Mouse (Mus musculus): ENCODE data around the gene Glrx5. TPM values are rescaled to one million over a fixed set of nuclear protein-coding genes. Genes with fewer than 3 reads are reported as not detected.

Glrx5 gene
- 184 and 190 TPM in 2 replicates for polyA plus RNA-seq (2015; fragmentation: Nextera tagmentation; extraction: Ambion mirVana)

DNA sequence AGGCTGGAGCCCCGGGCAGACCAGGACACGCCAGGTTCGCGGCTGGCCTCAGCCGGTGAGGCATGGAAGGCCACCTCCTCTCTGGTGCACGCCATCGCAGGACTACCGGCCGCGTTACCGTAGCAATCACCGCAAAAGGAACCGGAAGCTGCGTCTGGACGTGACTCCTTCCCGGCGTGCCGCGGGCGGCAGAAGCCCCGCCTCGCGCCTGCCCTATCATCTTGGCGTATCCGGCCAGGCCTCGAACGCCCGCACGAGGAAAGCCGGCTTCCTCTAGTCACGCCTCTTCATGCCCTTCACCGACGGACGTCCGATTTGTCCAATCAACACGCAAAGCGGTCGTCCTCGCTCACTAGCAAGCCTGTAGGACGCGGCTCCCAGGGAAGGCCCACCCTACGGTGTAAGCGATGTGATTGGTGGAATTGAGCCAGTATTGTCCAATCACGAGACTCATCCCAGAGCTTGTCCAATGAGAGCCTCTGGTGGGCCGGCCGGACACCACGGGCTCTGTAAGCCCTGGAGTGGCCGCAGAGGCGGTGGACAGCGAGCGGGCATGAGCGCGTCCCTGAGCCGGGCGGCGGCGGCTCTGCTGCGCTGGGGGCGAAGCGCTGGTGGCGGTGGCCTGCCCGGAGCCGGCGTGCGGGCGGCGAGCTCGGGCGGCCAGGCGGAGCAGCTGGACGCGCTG lies at the start of gene Glrx5:
Gene Glrx5, plus strand, starts transcription at position 542 of the 685 bp plus-strand sequence.
- Histone ChIP-seq H3K27me3 (replicated peaks) (no peaks in the 10 kb centered on the region), H3K36me3 (no peaks in the 10 kb centered on the region), H3K9me3 (no peaks in the 10 kb centered on the region), H3K9ac (peak within 1 kb of the TSS; percentile 93), H3K4me1 (replicated peaks) (peaks cover 23% of the 10 kb centered on the region), H3K4me2 (replicated peaks) (peak within 1 kb of the TSS; percentile 92), H3K27ac (peak within 1 kb of the TSS; percentile 87), H3K4me3 (replicated peaks) (peak within 1 kb of the TSS; percentile 89)
- peak; percentile 99 for ATAC-seq
- WGBS = under 1% methylated on average over 72 of the region's 72 CpGs

- Histone ChIP-seq H3K36me3 (no peaks in the 10 kb centered on the region), H3K9ac (no peak overlapping the region), H3K27me3 (replicated peaks) (no peaks in the 10 kb centered on the region), H3K27ac (no peak overlapping the region), H3K4me3 (replicated peaks) (no peak overlapping the region), H3K4me1 (replicated peaks) (peaks cover under 1% of the 10 kb centered on the region; the same call in 1 of the 2 replicates), H3K9me3 (no peaks in the 10 kb centered on the region), H3K4me2 (replicated peaks) (no peak overlapping the region)
- ATAC-seq = no peak
- WGBS = 59% methylated on average over 7 of the region's 7 CpGs
Observed at GRCm38 (mm10) chr12:104983476-104983875, 49.0 kb upstream of the Glrx5 start.

DNA sequence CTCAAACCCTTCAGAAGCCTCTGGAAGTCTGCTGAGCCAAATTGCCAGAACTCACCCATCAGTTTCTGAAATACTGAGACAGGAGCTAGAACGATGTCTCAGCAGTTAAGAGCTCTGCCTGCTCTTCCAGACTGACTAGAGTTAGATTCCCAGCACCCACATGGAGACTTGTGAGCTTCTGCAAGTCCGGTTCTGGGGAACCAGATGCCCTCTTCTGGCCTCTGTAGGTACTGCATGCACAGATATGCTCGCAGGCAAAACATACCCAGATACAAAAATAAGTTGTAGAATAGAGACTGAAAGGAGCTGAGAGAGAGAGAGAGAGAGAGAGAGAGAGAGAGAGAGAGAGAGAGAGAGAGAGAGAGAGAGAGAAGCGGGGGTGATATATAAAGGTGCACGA lies 47.4 kb upstream of the Glrx5 start:
- Histone ChIP-seq H3K4me1 (replicated peaks) (no peaks in the 10 kb centered on the region), H3K9me3 (no peaks in the 10 kb centered on the region), H3K27ac (no peak overlapping the region), H3K4me3 (replicated peaks) (no peak overlapping the region), H3K4me2 (replicated peaks) (no peak overlapping the region), H3K9ac (no peak overlapping the region), H3K27me3 (replicated peaks) (no peaks in the 10 kb centered on the region), H3K36me3 (no peaks in the 10 kb centered on the region)
- 74% methylated on average over 5 of the region's 5 CpGs for WGBS
- ATAC-seq = no peak

DNA sequence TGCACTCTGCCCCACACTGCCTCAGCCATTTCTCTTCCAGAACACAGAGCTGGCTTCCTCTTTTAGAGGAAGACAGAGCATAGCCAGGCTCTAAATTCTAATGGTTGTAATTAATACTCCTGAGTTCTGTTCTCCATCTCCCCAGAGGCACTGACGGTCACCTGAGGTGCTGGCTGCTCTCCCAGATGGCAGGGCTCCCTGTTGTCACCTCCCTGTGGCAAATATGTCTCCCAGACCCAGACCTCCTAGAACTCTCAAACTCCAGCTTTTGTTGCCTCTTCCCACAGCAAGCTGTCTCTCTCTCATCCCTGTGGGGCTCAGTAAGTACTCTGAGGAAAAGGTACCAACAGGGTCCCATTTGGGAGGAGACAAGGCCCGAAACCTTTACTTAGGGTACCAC lies 46.5 kb upstream of the Glrx5 start:
- H3K27me3 ChIP-seq (replicated peaks) = no peaks in the 10 kb centered on the region
- no peak for ATAC-seq
- no peak overlapping the region for H3K9ac ChIP-seq
- no peak overlapping the region for H3K4me3 ChIP-seq (replicated peaks)
- H3K9me3 ChIP-seq = no peaks in the 10 kb centered on the region
- no peak overlapping the region for H3K4me2 ChIP-seq (replicated peaks)
- no peaks in the 10 kb centered on the region for H3K36me3 ChIP-seq
- WGBS = 82% methylated on average over 2 of the region's 2 CpGs
- H3K4me1 ChIP-seq (replicated peaks) = no peaks in the 10 kb centered on the region
- no peak overlapping the region for H3K27ac ChIP-seq

GRCm38 (mm10) chr12:104986781-104987180 lies 45.7 kb upstream of the Glrx5 start:
- Histone ChIP-seq H3K9me3 (no peaks in the 10 kb centered on the region), H3K27me3 (replicated peaks) (no peaks in the 10 kb centered on the region), H3K27ac (no peak overlapping the region), H3K9ac (no peak overlapping the region), H3K36me3 (no peaks in the 10 kb centered on the region), H3K4me2 (replicated peaks) (no peak overlapping the region), H3K4me3 (replicated peaks) (no peak overlapping the region), H3K4me1 (replicated peaks) (no peaks in the 10 kb centered on the region)
- ATAC-seq = no peak
- WGBS = 87% methylated on average over 9 of the region's 9 CpGs

- no peaks in the 10 kb centered on the region for H3K36me3 ChIP-seq
- no peaks in the 10 kb centered on the region for H3K4me1 ChIP-seq (replicated peaks)
- WGBS = 80% methylated on average over 7 of the region's 7 CpGs
- no peak for ATAC-seq
- H3K9me3 ChIP-seq = no peaks in the 10 kb centered on the region
- H3K4me3 ChIP-seq (replicated peaks) = no peak overlapping the region
- no peaks in the 10 kb centered on the region for H3K27me3 ChIP-seq (replicated peaks)
- no peak overlapping the region for H3K27ac ChIP-seq
- no peak overlapping the region for H3K9ac ChIP-seq
- no peak overlapping the region for H3K4me2 ChIP-seq (replicated peaks)
Observed at GRCm38 (mm10) chr12:104987936-104988335, 44.6 kb upstream of the Glrx5 start.

- no peaks in the 10 kb centered on the region for H3K36me3 ChIP-seq
- no peaks in the 10 kb centered on the region for H3K4me1 ChIP-seq (replicated peaks)
- no peak for ATAC-seq
- H3K27me3 ChIP-seq (replicated peaks) = no peaks in the 10 kb centered on the region; the same call in 1 of the 2 replicates
- H3K9ac ChIP-seq = no peak overlapping the region
- no peaks in the 10 kb centered on the region for H3K9me3 ChIP-seq
- H3K4me3 ChIP-seq (replicated peaks) = no peak overlapping the region
- no peak overlapping the region for H3K27ac ChIP-seq
- 82% methylated on average over 13 of the region's 13 CpGs for whole genome bisulfite sequencing
- H3K4me2 ChIP-seq (replicated peaks) = no peak overlapping the region
Observed at GRCm38 (mm10) chr12:104990741-104991454, 41.6 kb upstream of the Glrx5 start.

GRCm38 (mm10) chr12:104992123-104992741 lies 40.3 kb upstream of the Glrx5 start:
- H3K4me1 ChIP-seq (replicated peaks) = no peaks in the 10 kb centered on the region
- no peak for ATAC-seq
- H3K36me3 ChIP-seq = no peaks in the 10 kb centered on the region
- 80% methylated on average over 10 of the region's 10 CpGs for WGBS
- no peak overlapping the region for H3K4me2 ChIP-seq (replicated peaks)
- no peak overlapping the region for H3K4me3 ChIP-seq (replicated peaks)
- H3K9me3 ChIP-seq = no peaks in the 10 kb centered on the region
- H3K27ac ChIP-seq = no peak overlapping the region
- no peaks in the 10 kb centered on the region; the same call in 1 of the 2 replicates for H3K27me3 ChIP-seq (replicated peaks)
- no peak overlapping the region for H3K9ac ChIP-seq

DNA sequence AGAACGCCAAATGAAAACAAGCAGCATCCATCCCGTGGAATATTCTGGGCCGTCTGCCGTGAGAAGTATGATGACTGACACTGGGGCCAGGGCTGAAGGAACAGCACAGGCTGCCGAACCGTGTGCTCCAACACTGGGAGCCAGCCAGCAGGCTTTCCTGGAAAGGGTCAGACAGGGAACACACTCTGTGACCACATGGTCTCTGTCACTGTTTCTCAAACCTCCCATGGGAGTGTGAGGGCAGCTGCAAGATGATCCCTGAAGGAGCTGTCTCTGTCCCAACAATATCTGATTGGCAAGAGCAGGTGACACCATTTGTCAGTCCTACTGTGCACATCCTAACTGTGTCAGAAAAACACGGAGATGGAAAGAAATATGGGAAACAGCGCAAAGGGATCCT lies 39.6 kb upstream of the Glrx5 start:
- Histone ChIP-seq H3K4me1 (replicated peaks) (no peaks in the 10 kb centered on the region), H3K27ac (no peak overlapping the region), H3K9ac (no peak overlapping the region), H3K4me2 (replicated peaks) (no peak overlapping the region), H3K4me3 (replicated peaks) (no peak overlapping the region), H3K27me3 (replicated peaks) (no peaks in the 10 kb centered on the region; the same call in 1 of the 2 replicates), H3K9me3 (no peaks in the 10 kb centered on the region), H3K36me3 (no peaks in the 10 kb centered on the region)
- 75% methylated on average over 8 of the region's 8 CpGs for WGBS
- ATAC-seq = no peak

DNA sequence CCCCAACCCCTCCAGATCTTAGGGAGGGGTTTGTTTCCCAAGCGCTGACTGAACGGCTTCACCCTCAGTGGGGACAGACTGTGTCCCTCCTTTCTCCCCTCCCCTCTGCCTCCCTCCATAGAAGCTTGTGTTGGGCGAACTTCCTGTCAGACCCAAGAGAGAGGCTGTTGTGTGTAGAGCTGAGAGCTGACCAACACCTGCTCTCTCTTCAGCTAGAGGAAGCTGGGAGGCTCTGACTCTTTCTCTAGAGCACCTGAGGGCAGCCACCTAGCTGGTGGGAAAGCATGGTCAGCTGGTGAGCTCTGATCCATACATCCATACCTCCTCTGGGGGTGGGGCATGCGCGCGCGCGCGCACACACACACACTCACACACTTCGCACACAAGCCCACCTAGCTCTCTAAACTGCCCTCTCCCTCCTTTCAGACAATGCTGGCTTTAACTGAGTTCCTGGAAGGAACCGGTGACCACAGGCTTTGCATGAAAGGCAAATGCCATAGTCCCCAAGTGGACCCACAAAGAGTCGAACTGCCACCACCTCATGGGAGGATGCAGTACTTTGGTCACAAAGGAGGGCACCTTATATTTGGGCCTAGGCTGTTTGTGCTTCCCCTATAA lies 37.1 kb upstream of the Glrx5 start:
- no peak overlapping the region for H3K27ac ChIP-seq
- H3K9me3 ChIP-seq = no peaks in the 10 kb centered on the region
- no peak overlapping the region for H3K9ac ChIP-seq
- no peaks in the 10 kb centered on the region for H3K4me1 ChIP-seq (replicated peaks)
- no peaks in the 10 kb centered on the region for H3K36me3 ChIP-seq
- 82% methylated on average over 12 of the region's 12 CpGs for WGBS
- H3K4me2 ChIP-seq (replicated peaks) = no peak overlapping the region
- no peak overlapping the region for H3K4me3 ChIP-seq (replicated peaks)
- H3K27me3 ChIP-seq (replicated peaks) = no peaks in the 10 kb centered on the region; the same call in 1 of the 2 replicates
- ATAC-seq = no peak

GRCm38 (mm10) chr12:104996012-104996728 lies 36.3 kb upstream of the Glrx5 start:
- H3K27me3 ChIP-seq (replicated peaks) = no peaks in the 10 kb centered on the region; the same call in 1 of the 2 replicates
- ATAC-seq = peak; percentile 37; the same call in 1 of the 2 replicates
- H3K4me1 ChIP-seq (replicated peaks) = peaks cover 4% of the 10 kb centered on the region; the same call in 1 of the 2 replicates
- no peaks in the 10 kb centered on the region for H3K36me3 ChIP-seq
- H3K9ac ChIP-seq = no peak overlapping the region
- no peaks in the 10 kb centered on the region for H3K9me3 ChIP-seq
- H3K4me2 ChIP-seq (replicated peaks) = no peak overlapping the region
- H3K4me3 ChIP-seq (replicated peaks) = no peak overlapping the region
- H3K27ac ChIP-seq = no peak overlapping the region
- WGBS = 84% methylated on average over 9 of the region's 9 CpGs
